Mouse (Mus musculus) cerebellum, adult 8-10 months (tissue): Measurements from ENCODE around the gene Ak8.

Source experiments
- DNase-seq: peaks from one replicate; pipeline ENCODE4 v3.0.0; 2022

Gene Ak8

DNA sequence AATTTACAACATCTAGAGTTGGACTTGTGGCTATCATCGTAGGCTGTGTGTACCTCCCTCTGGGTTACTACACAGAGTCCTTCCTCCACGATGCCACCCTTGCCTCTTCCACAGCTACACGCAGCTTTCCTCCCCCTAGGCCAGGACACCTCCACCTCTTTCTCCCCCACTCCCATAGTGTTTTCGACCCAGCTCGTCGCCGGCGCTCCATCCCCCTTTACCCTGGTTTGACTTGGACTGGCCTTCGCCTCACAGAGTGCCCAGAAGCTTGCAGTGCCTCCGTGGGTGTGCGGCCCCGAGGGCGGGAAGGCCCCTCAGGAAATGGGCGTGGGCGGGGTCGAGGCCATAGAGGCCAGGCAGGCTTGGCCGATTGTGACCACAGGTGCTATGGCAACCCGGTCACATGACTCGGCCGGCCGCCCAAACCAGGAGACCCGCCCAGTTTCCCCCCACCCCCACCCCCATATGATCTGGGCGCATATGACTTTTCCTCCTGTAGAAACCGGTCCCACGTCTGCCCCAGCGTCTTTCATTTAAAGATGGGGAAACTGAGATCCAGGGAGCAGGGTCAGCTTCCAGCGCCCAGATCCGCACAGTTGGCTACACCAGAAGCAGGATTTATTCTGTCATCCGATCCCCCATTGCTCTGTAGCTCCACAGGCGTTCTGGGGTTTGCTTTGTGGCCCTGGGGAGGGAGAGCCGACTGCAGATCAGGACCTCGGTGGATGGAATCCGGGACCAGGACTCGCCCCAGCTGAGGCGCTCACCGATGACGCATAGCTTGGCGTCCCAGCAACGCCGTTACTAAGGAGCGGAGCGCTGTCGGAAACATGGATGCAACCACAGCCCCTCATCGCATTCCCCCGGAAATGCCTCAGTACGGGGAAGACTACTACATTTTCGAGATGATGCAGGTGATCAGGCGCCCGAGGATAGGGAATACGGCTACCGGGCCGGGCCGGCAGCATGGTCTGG lies at the start of gene Ak8, which contains the start of gene Spaca9:
TSS of gene Ak8 (plus strand) at position 804 of the 975 bp plus-strand sequence.
TSS of gene Spaca9 (minus strand) at position 367 of the 975 bp plus-strand sequence.
- DNase-seq, result peak; percentile 64

DNA sequence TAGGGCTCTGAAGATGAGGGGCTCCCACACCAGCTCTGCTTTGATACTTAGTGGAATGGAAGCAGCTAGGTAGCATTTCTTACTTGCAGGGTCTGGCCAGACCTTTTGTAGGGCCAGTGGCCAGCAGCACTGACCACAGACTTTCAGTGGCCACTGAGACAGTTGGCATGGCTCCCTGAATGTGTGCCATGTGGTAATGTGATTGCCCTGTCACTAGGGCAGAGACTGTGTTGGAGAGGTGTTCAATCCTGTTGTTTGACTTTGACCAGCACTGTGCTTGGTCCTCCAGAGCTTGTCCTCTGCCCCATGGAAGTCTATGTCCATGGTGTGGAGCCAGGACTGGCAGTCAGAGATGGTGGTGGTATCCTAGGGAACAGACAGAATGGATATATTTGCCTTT lies 49.4 kb upstream of the Ak8 start:
- DNase-seq, result peak; percentile 13

DNA sequence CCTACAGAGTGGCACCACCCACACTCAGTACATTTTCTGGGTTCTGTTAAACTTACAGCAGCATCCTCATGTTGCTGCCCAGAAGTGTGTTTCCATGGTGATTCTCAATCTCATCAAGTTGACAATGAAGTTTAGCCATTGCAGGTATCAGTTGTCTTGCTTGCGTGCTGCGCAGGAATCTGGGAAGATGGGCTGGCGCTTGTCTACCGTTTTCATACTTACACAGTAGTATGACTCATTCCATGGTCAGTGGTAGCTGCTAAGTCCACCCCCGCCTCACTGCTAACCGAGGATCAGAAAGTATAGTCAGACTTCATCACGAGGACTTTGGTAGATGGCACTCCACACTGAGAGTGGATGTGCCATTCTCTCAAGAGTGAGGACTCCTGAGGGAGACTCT lies 46.6 kb upstream of the Ak8 start:
- DNase-seq, result no peak

- DNase-seq, result no peak
Measured at GRCm38 (mm10) chr2:28654295-28654694, 45.7 kb upstream of the Ak8 start.

DNA sequence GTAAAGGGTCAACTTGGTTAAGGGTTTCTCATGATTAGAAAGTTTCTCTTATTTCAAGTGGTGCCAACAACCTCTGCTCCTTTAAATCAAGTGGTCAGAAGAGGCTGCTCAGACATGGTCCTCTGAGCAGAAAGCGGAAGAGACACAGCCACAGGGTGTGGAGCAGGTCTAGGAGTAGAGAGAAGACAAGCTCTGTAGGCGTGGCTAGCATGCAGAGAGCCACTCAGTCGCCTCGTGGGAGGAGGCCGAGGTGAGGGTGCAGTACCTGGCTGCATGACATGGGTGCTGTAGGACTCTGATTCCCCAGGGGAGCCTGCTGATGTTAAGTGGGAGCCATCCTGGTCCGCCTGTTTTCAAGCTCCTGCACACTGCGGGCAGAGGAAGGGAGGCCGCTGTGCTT lies 43.7 kb upstream of the Ak8 start:
- DNase-seq, result no peak

DNA sequence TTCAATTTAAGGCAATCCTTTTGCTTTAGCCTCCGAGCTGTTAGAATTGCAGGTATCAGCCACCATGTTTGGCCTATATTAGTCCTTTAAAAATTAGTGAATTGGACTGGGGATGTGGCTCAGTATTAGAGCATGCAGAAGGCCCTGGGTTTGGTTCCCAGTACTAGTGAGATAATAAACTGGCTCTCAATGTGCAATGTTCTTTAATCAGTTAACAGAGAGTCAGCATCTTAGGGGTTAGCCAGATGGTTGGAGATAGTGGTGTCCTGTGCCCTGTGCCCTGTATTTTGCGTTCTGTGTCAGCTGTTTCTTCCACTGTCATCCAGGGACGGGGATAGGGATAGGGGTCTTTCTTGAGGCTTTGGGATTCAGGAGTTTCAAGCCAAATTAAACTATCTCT lies 37.1 kb upstream of the Ak8 start:
- DNase-seq, result no peak

- no peak for DNase-seq
Measured at GRCm38 (mm10) chr2:28665818-28666217, 34.1 kb upstream of the Ak8 start.

- no peak for DNase-seq
Measured at GRCm38 (mm10) chr2:28671438-28671837, 28.5 kb upstream of the Ak8 start.

GRCm38 (mm10) chr2:28676005-28676404 lies 24.0 kb upstream of the Ak8 start:
- no peak for DNase-seq

- DNase-seq, result peak; percentile 21
Measured at GRCm38 (mm10) chr2:28680710-28681109, 19.3 kb upstream of the Ak8 start.

DNA sequence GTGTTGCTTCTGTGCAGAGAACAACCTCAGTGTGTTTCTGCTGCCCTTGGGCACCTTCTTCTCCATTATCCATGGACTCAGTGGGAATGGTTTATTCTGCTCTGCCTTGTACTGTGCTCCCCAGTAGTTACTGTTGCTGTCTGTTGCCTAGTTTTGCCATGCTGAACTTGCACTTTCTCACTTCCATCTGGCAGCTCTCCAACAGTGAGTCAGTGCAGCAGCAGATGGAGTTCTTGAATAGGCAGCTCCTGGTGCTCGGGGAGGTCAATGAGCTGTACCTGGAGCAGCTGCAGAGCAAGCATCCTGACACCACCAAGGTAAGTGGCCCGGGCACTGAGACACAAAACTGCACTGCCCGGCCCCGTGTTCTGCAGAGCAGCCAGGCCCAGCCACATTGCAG lies 18.2 kb upstream of the Ak8 start:
- peak; percentile 36 for DNase-seq

DNA sequence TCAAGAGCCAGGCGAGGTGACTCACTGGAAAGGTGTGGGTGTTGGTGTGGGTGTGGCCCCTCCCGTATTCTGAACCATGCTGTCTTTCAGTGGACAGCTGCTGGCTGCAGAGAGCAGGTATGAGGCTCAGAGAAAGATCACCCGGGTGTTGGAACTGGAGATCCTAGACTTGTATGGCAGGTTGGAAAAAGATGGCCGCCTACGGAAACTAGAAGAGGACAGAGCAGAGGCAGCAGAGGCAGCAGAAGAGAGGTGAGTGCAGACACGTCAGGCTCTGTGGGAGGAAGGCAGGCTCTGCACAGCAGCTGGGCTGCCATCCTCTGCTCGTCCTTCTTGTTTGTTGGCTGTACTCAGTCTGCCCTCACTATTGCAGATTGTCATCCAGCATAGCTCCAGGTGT lies 14.1 kb upstream of the Ak8 start:
- DNase-seq, result no peak

DNA sequence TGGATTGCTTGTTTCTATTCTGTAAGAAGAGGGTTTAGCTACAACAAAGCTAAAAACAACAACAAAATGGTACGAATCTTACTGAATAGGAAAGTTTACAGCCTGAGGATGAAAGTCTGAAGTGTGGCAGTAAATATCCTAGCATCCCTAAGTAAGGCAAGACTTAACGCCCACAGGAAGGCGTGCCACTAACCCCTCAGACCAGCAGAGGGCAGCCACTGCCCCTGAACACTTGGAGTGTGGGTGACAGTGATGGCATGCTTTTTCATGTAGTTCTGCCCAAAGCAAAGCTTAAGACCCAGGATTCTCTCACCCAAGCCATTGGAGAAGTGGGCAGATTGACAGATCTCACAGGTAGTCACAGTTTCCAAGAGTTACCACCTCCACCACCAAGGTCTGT lies 11.5 kb upstream of the Ak8 start:
- no peak for DNase-seq

- DNase-seq, result no peak
Measured at GRCm38 (mm10) chr2:28692692-28693091, 7.3 kb upstream of the Ak8 start.

DNA sequence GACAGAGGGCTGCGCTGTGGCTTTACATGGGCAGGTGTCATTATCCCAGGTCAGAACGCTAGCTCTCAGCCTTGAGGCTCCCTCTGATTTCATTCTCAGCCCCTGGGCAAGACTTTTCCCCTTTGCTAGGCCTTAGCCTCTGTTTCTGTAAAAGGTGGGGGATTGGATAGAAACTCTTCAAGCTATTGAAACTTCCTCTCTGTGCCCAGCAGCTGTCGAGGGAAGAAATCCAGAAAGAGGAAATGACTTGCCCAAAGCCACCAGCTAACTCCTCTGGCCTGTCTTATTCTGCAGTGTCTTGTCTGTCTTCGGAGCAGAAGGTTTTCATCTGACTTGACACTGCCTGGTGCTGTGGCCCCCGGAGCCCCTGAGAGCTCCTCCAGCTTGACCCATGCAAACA lies 1.4 kb upstream of the Ak8 start:
- DNase-seq, result no peak

- DNase-seq, result no peak
Measured at GRCm38 (mm10) chr2:28701646-28702262, 1.8 kb downstream of the Ak8 start.

GRCm38 (mm10) chr2:28706106-28706636 lies 6.2 kb downstream of the Ak8 start:
- no peak for DNase-seq

GRCm38 (mm10) chr2:28706787-28707186 lies 6.8 kb downstream of the Ak8 start:
- no peak for DNase-seq

DNA sequence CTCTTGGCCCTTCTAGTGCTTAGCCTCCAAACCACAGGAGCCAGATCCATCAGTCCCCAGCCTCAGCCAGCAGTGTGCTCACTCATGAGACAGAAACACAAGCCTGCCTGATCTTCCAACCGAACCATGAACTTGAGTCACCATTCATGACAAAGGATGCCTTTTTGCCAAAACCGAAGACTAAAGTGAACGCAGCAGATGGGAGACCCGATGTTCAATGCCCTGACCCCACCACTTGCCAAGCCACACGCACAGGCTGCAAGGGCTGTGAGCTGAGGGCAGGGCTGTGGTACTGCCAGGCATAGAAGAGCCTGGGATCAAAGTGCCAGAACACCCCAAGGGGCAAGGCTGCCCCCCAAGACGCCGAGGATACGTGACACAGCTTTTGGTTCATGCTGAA lies 13.1 kb downstream of the Ak8 start:
- DNase-seq, result no peak

DNA sequence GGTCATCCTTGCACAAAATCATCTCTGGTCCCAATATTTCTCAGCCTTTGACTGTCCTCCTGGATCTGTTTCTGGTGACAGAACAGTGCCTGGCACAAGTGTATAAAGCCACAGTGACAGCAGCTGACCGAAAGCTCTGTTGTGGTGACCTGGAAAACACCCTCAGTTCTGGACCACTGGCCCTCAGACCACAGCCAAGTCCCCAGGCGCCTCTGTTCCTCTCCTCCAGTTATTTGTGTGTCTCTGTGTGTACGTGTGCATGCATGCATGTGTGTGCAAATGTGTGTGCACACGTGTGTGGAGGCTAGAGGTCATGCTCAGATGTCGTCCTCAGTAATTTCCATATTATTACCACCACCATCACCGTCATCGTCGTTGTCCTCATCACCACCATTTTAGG lies 22.5 kb downstream of the Ak8 start:
- no peak for DNase-seq

GRCm38 (mm10) chr2:28723912-28724311 lies 23.9 kb downstream of the Ak8 start:
- DNase-seq, result no peak

- no peak for DNase-seq
Measured at GRCm38 (mm10) chr2:28727786-28728404, 27.9 kb downstream of the Ak8 start.

DNA sequence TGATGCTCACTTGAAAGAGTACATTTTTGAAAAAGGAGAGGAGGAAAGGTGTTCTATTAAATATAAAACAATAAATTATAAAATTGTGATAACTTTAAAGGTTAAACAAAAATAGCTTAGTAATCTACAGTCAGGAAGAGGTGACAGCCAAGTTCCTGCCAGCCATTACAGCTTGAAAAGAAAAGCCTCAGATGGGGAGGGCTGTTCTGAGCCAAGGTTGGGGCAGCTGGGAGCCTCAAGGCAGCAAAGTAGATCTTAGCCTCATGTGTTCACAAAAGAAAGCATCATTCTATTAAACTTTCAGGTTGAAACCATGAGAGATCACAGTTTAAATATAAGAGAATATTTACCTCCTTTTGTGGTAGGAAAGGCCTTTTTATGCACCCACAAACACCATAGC lies 30.7 kb downstream of the Ak8 start:
- DNase-seq, result no peak

DNA sequence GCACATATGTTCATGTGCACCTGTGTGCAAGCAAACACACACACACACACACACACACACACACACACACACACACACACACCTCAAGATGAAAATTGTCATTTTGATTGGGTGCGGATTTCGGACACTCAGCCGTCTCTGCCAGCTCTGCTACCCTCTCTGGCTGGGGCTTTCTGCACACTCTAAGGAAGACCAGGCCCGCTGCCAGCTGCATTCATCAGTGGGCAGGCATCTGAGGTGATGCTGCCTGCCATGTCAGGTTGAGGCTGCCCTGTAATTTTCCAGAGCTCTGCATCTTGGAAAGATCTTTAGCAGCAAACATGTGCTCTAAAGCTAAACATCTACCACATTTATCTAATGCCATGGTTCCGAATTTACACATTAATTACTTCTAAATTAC lies 37.1 kb downstream of the Ak8 start:
- no peak for DNase-seq
